Mouse (Mus musculus) heart, embryonic 14.5 days (tissue): ENCODE results near the gene Slc18b1. TPM values are rescaled to one million over a fixed set of nuclear protein-coding genes. Genes with fewer than 3 reads are reported as not detected.

Experiments used
- polyA plus RNA-seq: library from polyadenylated mRNA; unstranded; fragments of >200 nt; fragmentation: Nextera tagmentation; extraction: Ambion mirVana; gene quantifications from 2 replicates; pipeline ENCODE4 v1.2.1, GENCODE M21; 2014

Slc18b1 gene
- polyA plus RNA-seq, 1 experiment from 2014 or later, result 11.4 TPM

Other genes with a start within 250 kb of the Slc18b1 start
- gene Rps12, start 9.7 kb upstream of the Slc18b1 start, polyA plus RNA-seq, result 113 and 122 TPM in 2 replicates
- gene Vnn3, start 54.5 kb downstream of the Slc18b1 start, polyA plus RNA-seq, result 0.15 and 0.43 TPM in 2 replicates
- gene Vnn1, start 97.7 kb downstream of the Slc18b1 start, polyA plus RNA-seq, result 3.7 and 4.5 TPM in 2 replicates
- not detected in 2 replicates for gene Taar1, start 123.4 kb downstream of the Slc18b1 start, polyA plus RNA-seq
- not detected in 2 replicates for gene Taar2, start 141.6 kb downstream of the Slc18b1 start, polyA plus RNA-seq
- not detected in 2 replicates for gene Taar3, start 152.6 kb downstream of the Slc18b1 start, polyA plus RNA-seq
- not detected in 2 replicates for gene Taar4, start 163.5 kb downstream of the Slc18b1 start, polyA plus RNA-seq
- gene Taar5, start 173.7 kb downstream of the Slc18b1 start, polyA plus RNA-seq, result not detected in 2 replicates
- not detected in 2 replicates for gene Taar6, start 188.7 kb downstream of the Slc18b1 start, polyA plus RNA-seq
- not detected in 2 replicates for gene Taar7a, start 196.5 kb downstream of the Slc18b1 start, polyA plus RNA-seq
- not detected in 2 replicates for gene Taar7b, start 203.0 kb downstream of the Slc18b1 start, polyA plus RNA-seq
- gene Taar7d, start 230.2 kb downstream of the Slc18b1 start, polyA plus RNA-seq, result not detected in 2 replicates
- gene Taar7e, start 240.6 kb downstream of the Slc18b1 start, polyA plus RNA-seq, result not detected in 2 replicates